Mouse (Mus musculus): ENCODE data around the gene Scrn2.

- TF ChIP-seq POLR2A (IDR thresholded peaks at IDR 0.05; ENCODE audit: insufficient read depth, low read depth, low read length) = no peak
- TF ChIP-seq CTCF (IDR thresholded peaks at IDR 0.05; ENCODE audit: insufficient read depth, low read depth, low read length) = no peak
These were observed 22.5 kb upstream of the Scrn2 start for GRCm38 (mm10) chr11:97007093-97007794.

Data from olfactory bulb, adult 2 months (tissue).